Mouse (Mus musculus): ENCODE results near the gene Stat6.

DNA sequence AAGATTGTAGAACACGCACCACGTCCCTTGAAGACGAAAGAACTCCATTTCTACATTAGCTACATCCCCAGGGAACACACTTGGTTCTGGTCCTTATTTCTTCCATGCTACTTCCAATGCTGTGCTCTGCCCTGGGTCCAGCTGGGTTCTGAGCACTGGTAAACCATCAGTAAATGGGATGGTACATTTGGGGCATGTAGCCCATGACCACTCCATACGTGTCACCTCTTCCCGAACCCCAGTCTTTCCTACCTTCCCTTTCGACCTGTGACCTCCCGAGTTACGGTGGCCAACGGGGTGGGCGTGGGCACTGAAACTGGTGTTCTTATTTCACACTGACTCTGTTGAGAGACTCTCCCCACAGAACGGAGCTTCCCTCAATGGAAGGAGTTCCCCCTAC is 43.5 kb upstream of the Stat6 start:
- TF ChIP-seq POLR2A (IDR thresholded peaks at IDR 0.05; ENCODE audit: extremely low read depth, insufficient read depth, low read length), result no peak
- TF ChIP-seq CTCF (IDR thresholded peaks at IDR 0.05; ENCODE audit: low read depth, low read length), result no peak
